Mouse (Mus musculus) myocyte (in vitro differentiated cells): ENCODE results near the gene Thap8. TPM values are rescaled to one million over a fixed set of nuclear protein-coding genes. Genes with fewer than 3 reads are reported as not detected.

Experiments
- H3K27me3 ChIP-seq: one replicate; pipeline ENCODE4 v1.6.1; 2011; ENCODE audit not compliant: control insufficient read depth, insufficient read depth, insufficient read length
- H3K36me3 ChIP-seq: one replicate; pipeline ENCODE4 v1.6.1; 2011; ENCODE audit not compliant: control insufficient read depth, insufficient read depth
- H3K4me2 ChIP-seq: one replicate; pipeline ENCODE4 v1.6.1; 2011; ENCODE audit warnings: low read depth, control low read depth
- H3K4me3 ChIP-seq: one replicate; pipeline ENCODE4 v1.5.1; 2011; ENCODE audit warnings: mild to moderate bottlenecking, control low read depth, moderate library complexity
- H3K79me2 ChIP-seq: one replicate; pipeline ENCODE4 v1.6.1; 2011; ENCODE audit not compliant: control insufficient read depth, insufficient read depth
- H3ac ChIP-seq: one replicate; pipeline ENCODE4 v1.6.1; 2011; ENCODE audit not compliant: control insufficient read depth, insufficient read length
- CEBPB ChIP-seq: IDR thresholded peaks from 2 replicates; pipeline ENCODE4 v1.6.1; 2011; ENCODE audit warnings: mild to moderate bottlenecking, moderate library complexity; ENCODE audit not compliant: poor library complexity, insufficient read depth, severe bottlenecking
- E2F4 ChIP-seq: IDR thresholded peaks from one replicate; pipeline ENCODE4 v1.6.1; 2011; ENCODE audit warnings: mild to moderate bottlenecking, control low read depth, moderate library complexity; ENCODE audit not compliant: insufficient read depth
- MAX ChIP-seq: IDR thresholded peaks from one replicate; pipeline ENCODE4 v1.6.1; 2011; ENCODE audit warnings: low read depth, mild to moderate bottlenecking, control low read depth
- MYOD1 ChIP-seq, 3 experiments: IDR thresholded peaks; one replicate each; pipeline ENCODE4 v1.6.1; 2011; ENCODE audit warnings: control low read depth in 2 of 3, low read depth in 2 of 3, mild to moderate bottlenecking in 2 of 3, moderate library complexity in 1 of 3; ENCODE audit not compliant: insufficient read length in 2 of 3, control insufficient read depth in 1 of 3
- MYOG ChIP-seq, 3 experiments: IDR thresholded peaks; one replicate each; pipeline ENCODE4 v1.6.1; 2011; ENCODE audit warnings: control low read depth in 2 of 3, low read depth in 2 of 3, mild to moderate bottlenecking in 2 of 3; ENCODE audit not compliant: insufficient read length in 2 of 3, control insufficient read depth in 1 of 3, insufficient read depth in 1 of 3
- POLR2A ChIP-seq: IDR thresholded peaks from one replicate; pipeline ENCODE4 v1.6.1; 2011; ENCODE audit warnings: low read depth, mild to moderate bottlenecking, control low read depth, moderate library complexity; ENCODE audit not compliant: insufficient read length
- POLR2AphosphoS2 ChIP-seq: IDR thresholded peaks from one replicate; pipeline ENCODE4 v1.6.1; 2011; ENCODE audit warnings: low read depth, control low read depth; ENCODE audit not compliant: insufficient read length
- REST ChIP-seq: IDR thresholded peaks from one replicate; pipeline ENCODE4 v1.6.1; 2011; ENCODE audit warnings: mild to moderate bottlenecking, control low read depth, moderate library complexity; ENCODE audit not compliant: insufficient read depth, insufficient read length
- SRF ChIP-seq: IDR thresholded peaks from one replicate; pipeline ENCODE4 v1.6.1; 2011; ENCODE audit warnings: low read depth; ENCODE audit not compliant: control insufficient read depth, insufficient read length
- TCF12 ChIP-seq: IDR thresholded peaks from one replicate; pipeline ENCODE4 v1.6.1; 2011; ENCODE audit warnings: mild to moderate bottlenecking, control low read depth; ENCODE audit not compliant: poor library complexity, insufficient read depth, severe bottlenecking
- TCF3 ChIP-seq: IDR thresholded peaks from one replicate; pipeline ENCODE4 v1.6.1; 2011; ENCODE audit warnings: low read depth, control low read depth; ENCODE audit not compliant: insufficient read length
- USF1 ChIP-seq: IDR thresholded peaks from one replicate; pipeline ENCODE4 v1.6.1; 2011; ENCODE audit warnings: low read depth, mild to moderate bottlenecking, control low read depth, moderate library complexity
- polyA plus RNA-seq: library from polyadenylated mRNA; unstranded; fragments of >200 nt; fragmentation: generic; extraction: Trizol; gene quantifications from one replicate; pipeline ENCODE4 v1.2.1, GENCODE M21; 2012; ENCODE audit warnings: missing spikeins

Thap8 gene
- polyA plus RNA-seq, 1 experiment = 0.02 TPM

DNA sequence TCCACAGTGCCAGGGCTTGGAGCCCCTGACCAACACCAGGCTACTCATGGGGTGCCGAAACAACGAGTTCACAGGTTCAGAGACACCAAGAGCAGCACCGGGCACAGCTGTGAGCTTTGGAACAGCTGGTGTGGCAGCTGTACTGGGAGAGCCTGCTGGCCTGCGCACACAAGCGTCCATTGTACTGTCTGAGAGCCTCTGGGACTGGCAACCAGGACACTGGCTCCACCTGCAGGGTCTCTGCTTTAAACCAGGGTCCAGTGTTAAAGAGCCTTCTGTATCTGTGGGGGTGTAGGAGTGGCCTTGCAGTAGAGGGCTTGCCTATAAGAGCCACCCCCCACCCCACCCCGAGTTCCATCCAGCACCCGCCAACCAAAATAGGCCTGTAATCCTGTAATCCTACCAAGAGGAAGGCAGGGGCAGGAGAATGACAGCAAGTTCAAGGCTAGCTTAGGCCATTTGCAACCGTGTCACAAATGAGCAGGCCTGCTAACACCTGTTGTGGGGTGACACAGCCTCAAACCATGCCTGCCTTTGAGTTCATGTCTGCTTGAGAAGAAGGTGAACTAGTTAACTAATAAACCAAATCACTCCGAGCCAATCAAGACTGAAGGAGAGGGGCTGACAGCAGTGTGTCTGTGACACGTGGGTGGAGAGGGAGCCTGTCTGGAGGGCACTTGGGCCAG is 10.0 kb downstream of the Thap8 start:
- H3K4me2 ChIP-seq = no peak overlapping the region
- no peak for TF ChIP-seq POLR2AphosphoS2
- peak in 2 of 3 experiments; percentile 97 to 98 for TF ChIP-seq MYOG (IDR thresholded peaks at IDR 0.05; ENCODE audit: control insufficient read depth in 1 of 3, insufficient read depth in 1 of 3, insufficient read length in 2 of 3, low read depth in 2 of 3)
- no peak for TF ChIP-seq MAX
- TF ChIP-seq REST = no peak
- TF ChIP-seq MYOD1 (IDR thresholded peaks at IDR 0.05; ENCODE audit: control insufficient read depth in 1 of 3, insufficient read length in 2 of 3, low read depth in 2 of 3) = peak; percentile 18 to 96 (median 84)
- no peak for TF ChIP-seq E2F4
- TF ChIP-seq TCF12 = peak; percentile 52
- no peak for TF ChIP-seq POLR2A
- TF ChIP-seq USF1 = no peak
- peak; percentile 85 for TF ChIP-seq TCF3
- TF ChIP-seq SRF = no peak
- no peak for TF ChIP-seq CEBPB
- H3K79me2 ChIP-seq = no peaks in the 10 kb centered on the region
- no peak overlapping the region for H3ac ChIP-seq
- no peak overlapping the region for H3K4me3 ChIP-seq
- H3K36me3 ChIP-seq = no peaks in the 10 kb centered on the region
- peaks cover 5% of the 10 kb centered on the region for H3K27me3 ChIP-seq

DNA sequence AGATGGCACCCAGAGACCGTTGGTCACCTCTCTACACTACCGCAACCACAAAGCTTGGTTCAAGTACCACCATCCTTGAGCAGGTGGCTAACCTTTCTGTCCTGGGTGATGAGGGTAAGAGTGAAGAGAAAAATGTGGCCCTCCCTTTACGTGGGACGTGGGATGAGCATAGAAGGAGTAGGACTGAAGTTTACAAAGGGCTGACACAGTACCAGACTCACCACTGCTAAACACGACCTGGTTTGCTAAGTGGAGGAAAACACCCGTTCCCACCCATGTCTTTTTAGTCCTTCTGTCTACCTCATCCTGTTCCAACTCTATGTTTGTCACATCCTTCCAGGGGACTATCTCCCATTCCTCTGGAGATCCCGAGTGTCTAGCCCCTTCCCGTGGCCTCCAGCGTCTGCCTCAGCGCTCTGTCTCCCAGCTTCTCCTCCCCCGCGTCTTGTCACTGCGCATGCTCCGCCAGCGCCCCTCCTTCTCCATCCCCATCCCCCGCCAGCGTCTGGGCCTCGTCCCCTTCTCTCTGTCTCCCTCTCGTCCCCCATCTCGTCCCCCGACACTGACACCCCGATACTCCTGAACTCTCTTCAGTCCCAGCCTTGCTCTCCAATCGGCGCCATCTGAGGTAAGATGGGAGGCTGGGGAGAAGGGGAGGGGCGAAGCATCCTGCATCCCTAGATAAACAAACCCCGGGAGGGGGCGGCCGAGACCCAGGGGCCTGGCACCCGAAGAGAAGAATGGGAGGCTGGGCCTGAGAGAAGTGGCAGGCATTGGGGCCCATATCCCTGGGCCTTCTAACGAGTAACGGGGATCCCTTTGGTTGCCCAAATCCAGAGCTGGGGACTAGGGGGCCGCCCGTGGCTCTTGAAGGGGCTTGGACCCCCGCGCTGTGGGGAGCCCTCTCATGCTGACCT is 11.6 kb downstream of the Thap8 start, which contains the start of gene Clip3:
Gene Clip3, plus strand, starts transcription at position 514 of the 917 bp plus-strand sequence.
- Histone ChIP-seq H3K36me3 (no peaks in the 10 kb centered on the region), H3K4me2 (peak within 1 kb of the TSS; percentile 72), H3K79me2 (no peaks in the 10 kb centered on the region), H3K4me3 (peak within 1 kb of the TSS; percentile 29), H3K27me3 (peaks cover 5% of the 10 kb centered on the region), H3ac (no peak within 1 kb of the TSS)
- TF ChIP-seq POLR2A (peak; percentile 81), TCF3 (no peak), MYOG (IDR thresholded peaks at IDR 0.05; ENCODE audit: control insufficient read depth in 1 of 3, insufficient read depth in 1 of 3, insufficient read length in 2 of 3, low read depth in 2 of 3) (no peak), MYOD1 (IDR thresholded peaks at IDR 0.05; ENCODE audit: control insufficient read depth in 1 of 3, insufficient read length in 2 of 3, low read depth in 2 of 3) (no peak), SRF (no peak), USF1 (no peak), POLR2AphosphoS2 (peak; percentile 86), REST (no peak)

DNA sequence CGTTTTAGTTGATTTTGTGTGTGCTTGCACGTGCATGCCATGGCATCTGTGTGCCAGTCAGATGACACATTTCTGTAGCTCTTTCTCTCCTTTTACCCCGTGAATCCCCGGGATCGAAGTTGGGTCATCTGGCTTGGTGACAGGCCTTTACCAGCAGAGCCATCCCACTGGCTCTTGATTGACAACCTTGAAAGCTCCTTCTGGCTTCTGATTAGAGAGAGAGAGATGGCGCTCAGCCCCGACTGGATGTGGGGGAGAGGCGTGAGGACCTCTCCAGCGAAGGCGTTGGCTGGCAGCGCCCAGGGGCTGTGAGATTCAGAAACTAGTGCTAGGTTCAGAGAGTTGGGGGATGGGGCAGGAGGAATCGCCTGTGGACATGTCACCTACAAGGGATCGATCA is 13.9 kb downstream of the Thap8 start:
- Histone ChIP-seq H3K36me3 (no peaks in the 10 kb centered on the region), H3ac (no peak overlapping the region), H3K4me3 (no peak overlapping the region), H3K4me2 (no peak overlapping the region), H3K79me2 (no peaks in the 10 kb centered on the region), H3K27me3 (peaks cover 4% of the 10 kb centered on the region)
- TF ChIP-seq TCF3 (no peak), TCF12 (no peak), MAX (no peak), POLR2AphosphoS2 (no peak), REST (no peak), E2F4 (no peak), USF1 (no peak), POLR2A (no peak), CEBPB (no peak), SRF (no peak), MYOG (IDR thresholded peaks at IDR 0.05; ENCODE audit: control insufficient read depth in 1 of 3, insufficient read depth in 1 of 3, insufficient read length in 2 of 3, low read depth in 2 of 3) (no peak), MYOD1 (IDR thresholded peaks at IDR 0.05; ENCODE audit: control insufficient read depth in 1 of 3, insufficient read length in 2 of 3, low read depth in 2 of 3) (no peak)

DNA sequence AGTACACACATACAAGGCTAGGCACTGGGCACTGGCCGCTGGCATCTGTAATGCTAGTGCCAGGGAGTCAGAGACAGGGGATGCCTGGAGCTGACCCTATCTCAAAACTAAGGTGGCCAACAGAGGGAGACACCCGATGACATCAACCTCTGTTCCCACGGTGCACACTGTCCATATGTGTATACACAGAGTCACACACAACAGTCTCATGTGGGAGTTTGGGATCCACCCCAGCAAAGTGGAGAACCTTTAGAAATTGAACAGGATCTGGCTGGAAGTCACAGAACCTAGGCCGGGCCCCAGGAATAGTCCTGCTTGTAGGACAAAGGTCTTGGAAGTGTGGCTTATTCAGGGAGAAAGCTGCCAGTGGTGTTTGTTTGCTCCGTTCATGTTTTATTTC is 14.4 kb downstream of the Thap8 start:
- Histone ChIP-seq H3ac (no peak overlapping the region), H3K27me3 (no peaks in the 10 kb centered on the region), H3K4me2 (no peak overlapping the region), H3K79me2 (no peaks in the 10 kb centered on the region), H3K4me3 (no peak overlapping the region), H3K36me3 (no peaks in the 10 kb centered on the region)
- TF ChIP-seq REST = no peak
- no peak for TF ChIP-seq E2F4
- TF ChIP-seq TCF3 = no peak
- no peak for TF ChIP-seq SRF
- no peak for TF ChIP-seq MYOD1 (IDR thresholded peaks at IDR 0.05; ENCODE audit: control insufficient read depth in 1 of 3, insufficient read length in 2 of 3, low read depth in 2 of 3)
- TF ChIP-seq POLR2A = no peak
- TF ChIP-seq CEBPB = no peak
- TF ChIP-seq MAX = no peak
- TF ChIP-seq MYOG (IDR thresholded peaks at IDR 0.05; ENCODE audit: control insufficient read depth in 1 of 3, insufficient read depth in 1 of 3, insufficient read length in 2 of 3, low read depth in 2 of 3) = no peak
- no peak for TF ChIP-seq TCF12
- no peak for TF ChIP-seq POLR2AphosphoS2
- TF ChIP-seq USF1 = no peak
